Mouse (Mus musculus) adrenal gland, postnatal 14 days (tissue): ENCODE data around the gene Dcaf6. TPM values are rescaled to one million over a fixed set of nuclear protein-coding genes. Genes with fewer than 3 reads are reported as not detected.

Experiments used
- DNase-seq: peaks from one replicate; pipeline ENCODE4 v3.0.0; 2021; ENCODE audit warnings: mixed read lengths
- total RNA-seq: library from RNA; stranded (reverse); gene quantifications from 2 replicates; pipeline ENCODE4 v1.2.3, GENCODE M21; 2021

Dcaf6 gene
- total RNA-seq, 1 experiment from 2014 or later, result 46.5 TPM

- DNase-seq, result peak; percentile 14
Measured at GRCm38 (mm10) chr1:165321393-165321861, 138.8 kb downstream of the Dcaf6 start.

GRCm38 (mm10) chr1:165320141-165320934, 139.9 kb downstream of the Dcaf6 start:
- peak; percentile 90 for DNase-seq

GRCm38 (mm10) chr1:165316361-165316760, 143.9 kb downstream of the Dcaf6 start:
- no peak for DNase-seq

- no peak for DNase-seq
Measured at GRCm38 (mm10) chr1:165308180-165308579, 152.1 kb downstream of the Dcaf6 start.

GRCm38 (mm10) chr1:165304341-165304740, 155.9 kb downstream of the Dcaf6 start:
- DNase-seq, result no peak

- DNase-seq, result no peak
Measured at GRCm38 (mm10) chr1:165303209-165303608, 157.1 kb downstream of the Dcaf6 start.

- peak; percentile 47 for DNase-seq
Measured at GRCm38 (mm10) chr1:165302455-165303208, 157.6 kb downstream of the Dcaf6 start.

- no peak for DNase-seq
Measured at GRCm38 (mm10) chr1:165301567-165301966, 158.7 kb downstream of the Dcaf6 start.

- DNase-seq, result no peak
Measured at GRCm38 (mm10) chr1:165301108-165301507, 159.2 kb downstream of the Dcaf6 start.

GRCm38 (mm10) chr1:165295489-165295888, 164.8 kb downstream of the Dcaf6 start, which contains the start of gene Gpr161:
Gene Gpr161 (plus strand): TSS chr1:165295789.
- DNase-seq, result no peak

GRCm38 (mm10) chr1:165291606-165292005, 168.7 kb downstream of the Dcaf6 start:
- DNase-seq, result no peak

GRCm38 (mm10) chr1:165289831-165290230, 170.4 kb downstream of the Dcaf6 start:
- peak; percentile 46 for DNase-seq

- no peak for DNase-seq
Measured at GRCm38 (mm10) chr1:165288165-165288564, 172.1 kb downstream of the Dcaf6 start.

GRCm38 (mm10) chr1:165284096-165284495, 176.2 kb downstream of the Dcaf6 start:
- no peak for DNase-seq

GRCm38 (mm10) chr1:165282967-165283345, 177.3 kb downstream of the Dcaf6 start:
- no peak for DNase-seq

GRCm38 (mm10) chr1:165282222-165282966, 177.9 kb downstream of the Dcaf6 start:
- DNase-seq, result no peak

GRCm38 (mm10) chr1:165281351-165282221, 178.7 kb downstream of the Dcaf6 start:
- peak; percentile 87 for DNase-seq

GRCm38 (mm10) chr1:165280741-165281140, 179.5 kb downstream of the Dcaf6 start:
- DNase-seq, result no peak
